Comparison of ENCODE assay signal across 22 mouse cellular contexts in genomic region chr10:70055291-70055690, GRCm38 (mm10). TPM values are rescaled to one million over a fixed set of nuclear protein-coding genes. Genes with fewer than 3 reads are reported as not detected.
DNase-seq lines count a peak whose midpoint lies in the region; ATAC-seq and TF ChIP-seq lines count a peak whose summit lies in the region.
"Had no signal": no experiment of that assay in that cellular context is flagged by ENCODE, and none has a peak within 500 bp of the region (broad histone marks: within the 10 kb centered on the region; RNA-seq: fewer than 3 reads in every experiment).

No protein-coding gene starts in this region.

- in situ Hi-C loops in CH12.LX (cut with MboI; ENCODE audit: low pct_ligation_motif_present, low pct_unique_long_range_greater_than_20kb, low sequenced_read_pairs): no loop called here

- TF ChIP-seq POLR2A in CH12.LX (IDR thresholded peaks at IDR 0.05; ENCODE audit: low read depth, low read length): no peak

- 82% methylated on average over 2 of the region's 2 CpGs for WGBS in liver, embryonic 11.5 days

- peak; percentile 86 for DNase-seq in heart, adult 11 months
- DNase-seq in heart, postnatal 25 days (ENCODE audit: low spot score): no peak
- DNase-seq in A20 (ENCODE audit: low read depth, low spot score) (peak; percentile 59), CH12.LX (ENCODE audit: extremely low read depth) (peak; percentile 27)
- no peak for DNase-seq in retina, postnatal 1 day
- no peak for DNase-seq in liver, embryonic 11.5 days (ENCODE audit: low spot score)
- DNase-seq: adrenal gland, adult 2 months; adrenal gland, adult 8-10 months; adrenal gland, postnatal 10 days; adrenal gland, postnatal 14 days; adrenal gland, postnatal 25 days; adrenal gland, postnatal 36 days; B cell, adult 2 months; cerebellum, adult 11 months; cerebellum, adult 11-12 months; cerebellum, adult 18-20 months; cerebellum, adult 2 months; cerebellum, adult 8-10 months had no signal

- TF ChIP-seq EP300 in CH12.LX (IDR thresholded peaks at IDR 0.05; ENCODE audit: low read length): peak; percentile 41; the same call in 1 of the 2 replicates

- TF ChIP-seq CTCF in CH12.LX (conservative IDR thresholded peaks at IDR 0.05 in 1 of 2, IDR thresholded peaks at IDR 0.05 in 1 of 2; ENCODE audit: low read depth in 2 of 2, low read length in 2 of 2): no peak

- intact Hi-C loops in heart, postnatal 25 days (cut with DNase I): no loop called here

- no peak for TF ChIP-seq RAD21 in CH12.LX (IDR thresholded peaks at IDR 0.05; ENCODE audit: low read depth, low read length)

- H3K9ac ChIP-seq in CH12.LX (ENCODE audit: insufficient read depth, low read depth): no peak overlapping the region
- no peak overlapping the region for H3K9ac ChIP-seq in liver, embryonic 11.5 days (ENCODE audit: low read depth, low read length)

- H3K79me2 ChIP-seq in CH12.LX (replicated peaks; ENCODE audit: control insufficient read depth, extremely low read depth, insufficient read depth, poor library complexity, severe bottlenecking): no peaks in the 10 kb centered on the region

- no peak overlapping the region for H3K27ac ChIP-seq in CH12.LX (ENCODE audit: insufficient read depth, low read depth)
- H3K27ac ChIP-seq in liver, embryonic 11.5 days (ENCODE audit: low read depth, low read length): no peak overlapping the region

- no peak overlapping the region for H3K4me3 ChIP-seq in CH12.LX (replicated peaks in 1 of 3; ENCODE audit: low read depth in 2 of 3, low read length in 2 of 3, poor library complexity in 1 of 3)
- no peak overlapping the region for H3K4me3 ChIP-seq in liver, embryonic 11.5 days (ENCODE audit: low read depth, low read length)

- no peak for ATAC-seq in liver, embryonic 11.5 days (replicated peaks; ENCODE audit: low FRiP score)
- ATAC-seq: activated CD4-positive, CD25-positive, alpha-beta regulatory T cell, adult 4 months; CD4-positive, CD25-positive, alpha-beta regulatory T cell, adult 4 months; Patski had no signal

- peaks cover 17% of the 10 kb centered on the region for H3K27me3 ChIP-seq in CH12.LX (replicated peaks)
- H3K27me3 ChIP-seq in liver, embryonic 11.5 days (replicated peaks; ENCODE audit: control insufficient read depth, insufficient read depth, low read length): no peaks in the 10 kb centered on the region
- H3K27me3 ChIP-seq: Patski had no signal

- H3K4me1 ChIP-seq in CH12.LX (ENCODE audit: control insufficient read depth in 1 of 2, insufficient read depth in 2 of 2): peaks cover 0 to 14% of the 10 kb centered on the region in 2 experiments; a peak in 2 of 4 replicates
- H3K4me1 ChIP-seq in liver, embryonic 11.5 days (replicated peaks; ENCODE audit: control insufficient read depth, insufficient read depth, low read length): no peaks in the 10 kb centered on the region

- peaks cover 9% of the 10 kb centered on the region for H3K9me3 ChIP-seq in CH12.LX (replicated peaks; ENCODE audit: low read length)
- peaks cover 4% of the 10 kb centered on the region for H3K9me3 ChIP-seq in liver, embryonic 11.5 days (ENCODE audit: control insufficient read depth, low read length)

- no peak overlapping the region for H3K4me2 ChIP-seq in CH12.LX (ENCODE audit: insufficient read depth, low read depth, poor library complexity, severe bottlenecking)
- no peak overlapping the region for H3K4me2 ChIP-seq in liver, embryonic 11.5 days

- dilution Hi-C loops in CH12.LX (cut with MboI; ENCODE audit: extremely low pct_ligation_motif_present, extremely low pct_unique_long_range_greater_than_20kb, low sequenced_read_pairs): no loop called here

- no peaks in the 10 kb centered on the region for H3K36me3 ChIP-seq in CH12.LX (replicated peaks in 1 of 2; ENCODE audit: control insufficient read depth in 1 of 2, insufficient read depth in 1 of 2, low read length in 1 of 2)
- no peaks in the 10 kb centered on the region for H3K36me3 ChIP-seq in liver, embryonic 11.5 days (ENCODE audit: control insufficient read depth, insufficient read depth, low read length)
- H3K36me3 ChIP-seq: G1E had no signal

TF ChIP-seq in CH12.LX, 34 proteins besides CTCF, POLR2A, EP300 and RAD21:
- TF ChIP-seq MAFK (IDR thresholded peaks at IDR 0.05; ENCODE audit: insufficient replicate concordance, low read length): 0 out of 2 replicates have a peak, but pooled peaks have one; percentile 40
- peak; percentile 86 for TF ChIP-seq BHLHE40 (IDR thresholded peaks at IDR 0.05; ENCODE audit: low read depth, low read length)
- TF ChIP-seq ETS1 (conservative IDR thresholded peaks at IDR 0.05; ENCODE audit: low read depth, low read length): peak; percentile 50; the same call in 1 of the 2 replicates
- peak; percentile 89 for TF ChIP-seq TCF12 (IDR thresholded peaks at IDR 0.05; ENCODE audit: low read depth, low read length)
- TF ChIP-seq USF1 (IDR thresholded peaks at IDR 0.05; ENCODE audit: low read depth, low read length): peak; percentile 15; the same call in 1 of the 2 replicates
- TF ChIP-seq SIN3A (IDR thresholded peaks at IDR 0.05; ENCODE audit: low read length): no peak

RNA-seq across cellular contexts. Expression of gene Ccdc6, which starts 41.6 kb away (rescaled TPM):
- 10 to 100 TPM; 26.6 to 26.8 TPM for total RNA-seq in heart, postnatal 25 days (2021)
- total RNA-seq in CH12.LX (2012; rRNA removed) (28.5 and 36.7 TPM in 2 replicates), CH12.LX (2014; rRNA removed) (17.1 and 19.7 TPM in 2 replicates)
- polyA plus RNA-seq in CH12.LX (2012; ENCODE audit: insufficient read length, low read depth): 33.0 and 33.5 TPM in 2 replicates
- polyA plus RNA-seq in liver, embryonic 11.5 days (2014; fragmentation: Nextera tagmentation; extraction: Ambion mirVana): 18.8 and 19.1 TPM in 2 replicates

Comparison
In these comparisons a context has a peak if more than half of its experiments do, and no peak if none do; other contexts are left out.
1. DNase-seq: peak in heart, adult 11 months (single experiment), A20 (single experiment) and CH12.LX (single experiment); none in heart, postnatal 25 days (single experiment), retina, postnatal 1 day (single experiment) and liver, embryonic 11.5 days (single experiment).